8 mouse cellular contexts compared by ENCODE assay signal in genomic region chr6:48626984-48627383, GRCm38 (mm10). TPM values are rescaled to one million over a fixed set of nuclear protein-coding genes. Genes with fewer than 3 reads are reported as not detected.
DNase-seq lines count a peak whose midpoint lies in the region; ATAC-seq and TF ChIP-seq lines count a peak whose summit lies in the region.

No protein-coding gene starts in this region.

- DNase-seq in MN1 (ENCODE audit: low spot score), result peak; percentile 70
- DNase-seq in cerebellum, adult 11 months, result peak; percentile 59
- peak; percentile 78 for DNase-seq in forebrain, postnatal 0 days
- DNase-seq in heart, postnatal 36 days, result peak; percentile 45 to 52
- peak; percentile 50 to 66 for DNase-seq in layer of hippocampus, adult 18-20 months (ENCODE audit: low spot score in 2 of 2)
- peak; percentile 35 for DNase-seq in liver, postnatal 0 days
- DNase-seq in retina, embryonic 14.5 days (ENCODE audit: low spot score), result peak; percentile 78
- DNase-seq in natural killer cell, adult 2 months (ENCODE audit: low spot score in 2 of 2), result no peak

- 0 out of 2 replicates have a peak, but pooled peaks cover 6% of the 10 kb centered on the region for H3K36me3 ChIP-seq in forebrain, postnatal 0 days (ENCODE audit: insufficient read depth)
- no peaks in the 10 kb centered on the region for H3K36me3 ChIP-seq in liver, postnatal 0 days (replicated peaks; ENCODE audit: insufficient read depth, low read length)

- H3K4me1 ChIP-seq in forebrain, postnatal 0 days (ENCODE audit: insufficient read depth), result peaks cover 6% of the 10 kb centered on the region
- peaks cover 16% of the 10 kb centered on the region for H3K4me1 ChIP-seq in liver, postnatal 0 days (ENCODE audit: insufficient read depth)

- intact Hi-C loops in heart, postnatal 36 days (cut with DNase I), result no loop called here

- H3K9ac ChIP-seq in forebrain, postnatal 0 days, result peak overlapping the region; percentile 57
- peak overlapping the region; percentile 46 for H3K9ac ChIP-seq in liver, postnatal 0 days (replicated peaks)

- peak; percentile 84 for ATAC-seq in forebrain, postnatal 0 days
- ATAC-seq in liver, postnatal 0 days, result no peak

- H3K4me3 ChIP-seq in forebrain, postnatal 0 days (ENCODE audit: low read depth, low read length), result peak overlapping the region; percentile 55
- peak overlapping the region; percentile 42 for H3K4me3 ChIP-seq in liver, postnatal 0 days (ENCODE audit: low read depth, low read length)

- TF ChIP-seq EP300 in liver, postnatal 0 days (IDR thresholded peaks at IDR 0.05; ENCODE audit: low read depth), result no peak

- peak; percentile 50 for TF ChIP-seq CTCF in forebrain, postnatal 0 days (IDR thresholded peaks at IDR 0.05; ENCODE audit: low read depth)
- no peak for TF ChIP-seq CTCF in liver, postnatal 0 days (IDR thresholded peaks at IDR 0.05; ENCODE audit: low read depth)

- WGBS in forebrain, postnatal 0 days, result 2% methylated on average over 32 of the region's 32 CpGs
- 2% methylated on average over 32 of the region's 32 CpGs for whole genome bisulfite sequencing in liver, postnatal 0 days (ENCODE audit: insufficient replicate concordance)

- H3K27me3 ChIP-seq in forebrain, postnatal 0 days (ENCODE audit: insufficient read depth, low read length), result no peaks in the 10 kb centered on the region
- H3K27me3 ChIP-seq in liver, postnatal 0 days (ENCODE audit: insufficient read depth, low read length), result peaks cover 20% of the 10 kb centered on the region

- H3K4me2 ChIP-seq in forebrain, postnatal 0 days (ENCODE audit: low read depth), result peak overlapping the region; percentile 81
- peak overlapping the region; percentile 79 for H3K4me2 ChIP-seq in liver, postnatal 0 days (ENCODE audit: low read depth, low read length)

- no peak overlapping the region for H3K27ac ChIP-seq in forebrain, postnatal 0 days (ENCODE audit: low read depth, low read length)
- H3K27ac ChIP-seq in liver, postnatal 0 days (ENCODE audit: low read depth), result no peak overlapping the region

- no peaks in the 10 kb centered on the region for H3K9me3 ChIP-seq in forebrain, postnatal 0 days (ENCODE audit: low read length)
- no peaks in the 10 kb centered on the region for H3K9me3 ChIP-seq in liver, postnatal 0 days (ENCODE audit: low read length)

RNA-seq across cellular contexts. Expression of gene AI854703, which starts 0.4 kb away (rescaled TPM):
- 24.4 and 24.5 TPM in 2 replicates for total RNA-seq in forebrain, postnatal 0 days (2014; rRNA removed)
- polyA plus RNA-seq in forebrain, postnatal 0 days (2015; fragmentation: Nextera tagmentation; extraction: Ambion mirVana), result 18.5 and 23.8 TPM in 2 replicates
- under 1 TPM; 0.33 to 0.38 TPM for total RNA-seq in heart, postnatal 36 days (2021)
- total RNA-seq in layer of hippocampus, adult 18-20 months (2021), result 10 to 100 TPM; 13.4 to 13.6 TPM
- 0.16 and 0.20 TPM in 2 replicates for polyA plus RNA-seq in liver, postnatal 0 days (2015; fragmentation: Nextera tagmentation; extraction: Ambion mirVana)

RNA-seq across cellular contexts. Expression of gene Gimap8, which starts 20.1 kb away (rescaled TPM):
- 0.69 and 2.2 TPM in 2 replicates for total RNA-seq in forebrain, postnatal 0 days (2014; rRNA removed)
- polyA plus RNA-seq in forebrain, postnatal 0 days (2015; fragmentation: Nextera tagmentation; extraction: Ambion mirVana), result 0.45 and 0.46 TPM in 2 replicates
- total RNA-seq in heart, postnatal 36 days (2021), result 1 to 10 TPM; 6.7 to 6.8 TPM
- under 1 TPM; 0.77 to 0.81 TPM for total RNA-seq in layer of hippocampus, adult 18-20 months (2021)
- 1.1 TPM in 2 replicates for polyA plus RNA-seq in liver, postnatal 0 days (2015; fragmentation: Nextera tagmentation; extraction: Ambion mirVana)

RNA-seq across cellular contexts. Expression of gene Zfp775, which starts 25.1 kb away (rescaled TPM):
- 10.2 and 10.3 TPM in 2 replicates for total RNA-seq in forebrain, postnatal 0 days (2014; rRNA removed)
- polyA plus RNA-seq in forebrain, postnatal 0 days (2015; fragmentation: Nextera tagmentation; extraction: Ambion mirVana), result 8.9 and 11.5 TPM in 2 replicates
- 10 to 100 TPM; 10.4 to 10.7 TPM for total RNA-seq in heart, postnatal 36 days (2021)
- 1 to 10 TPM; 7.1 to 8.2 TPM for total RNA-seq in layer of hippocampus, adult 18-20 months (2021)
- 0.93 and 1.8 TPM in 2 replicates for polyA plus RNA-seq in liver, postnatal 0 days (2015; fragmentation: Nextera tagmentation; extraction: Ambion mirVana)

RNA-seq across cellular contexts. Expression of gene Gm44965, which starts 33.2 kb away (rescaled TPM):
- not detected in 2 replicates for total RNA-seq in forebrain, postnatal 0 days (2014; rRNA removed)
- 1.2 TPM in 1 of 2 replicates, not detected in the other for polyA plus RNA-seq in forebrain, postnatal 0 days (2015; fragmentation: Nextera tagmentation; extraction: Ambion mirVana)
- total RNA-seq in heart, postnatal 36 days (2021), result 1 to 10 TPM in 1 of 2 experiments, not detected in 1; 3.7 TPM
- not detected for total RNA-seq in layer of hippocampus, adult 18-20 months (2021)
- polyA plus RNA-seq in liver, postnatal 0 days (2015; fragmentation: Nextera tagmentation; extraction: Ambion mirVana), result not detected in 2 replicates

RNA-seq across cellular contexts. Expression of gene Repin1, which starts 33.3 kb away (rescaled TPM):
- 40.7 and 55.0 TPM in 2 replicates for total RNA-seq in forebrain, postnatal 0 days (2014; rRNA removed)
- 26.4 and 29.3 TPM in 2 replicates for polyA plus RNA-seq in forebrain, postnatal 0 days (2015; fragmentation: Nextera tagmentation; extraction: Ambion mirVana)
- 10 to 100 TPM; 27.3 to 33.7 TPM for total RNA-seq in heart, postnatal 36 days (2021)
- 10 to 100 TPM; 48.0 to 51.0 TPM for total RNA-seq in layer of hippocampus, adult 18-20 months (2021)
- 14.4 and 14.8 TPM in 2 replicates for polyA plus RNA-seq in liver, postnatal 0 days (2015; fragmentation: Nextera tagmentation; extraction: Ambion mirVana)

Comparison
In these comparisons a context has a peak if more than half of its experiments do, and no peak if none do; other contexts are left out.
1. DNase-seq: peak in MN1 (single experiment), cerebellum, adult 11 months (single experiment), forebrain, postnatal 0 days (single experiment), heart, postnatal 36 days (2 of 2), layer of hippocampus, adult 18-20 months (2 of 2), liver, postnatal 0 days (single experiment) and retina, embryonic 14.5 days (single experiment); none in natural killer cell, adult 2 months (0 of 2).
2. RNA of gene AI854703, which starts 0.4 kb away (total RNA-seq): 24.4 to 24.5 TPM in forebrain, postnatal 0 days and 13.4 to 13.6 TPM in layer of hippocampus, adult 18-20 months; 0.33 to 0.38 TPM in heart, postnatal 36 days; every median in the first group is over 10 times any median in the second.